Mouse (Mus musculus) telencephalon, adult 2 months (tissue): ENCODE measurements around the gene Sele.

ENCODE experiments used
- DNase-seq: peaks from one replicate; pipeline ENCODE4 v3.0.0-alpha.2; 2011; ENCODE audit warnings: low read depth, low spot score

Gene Sele

DNA sequence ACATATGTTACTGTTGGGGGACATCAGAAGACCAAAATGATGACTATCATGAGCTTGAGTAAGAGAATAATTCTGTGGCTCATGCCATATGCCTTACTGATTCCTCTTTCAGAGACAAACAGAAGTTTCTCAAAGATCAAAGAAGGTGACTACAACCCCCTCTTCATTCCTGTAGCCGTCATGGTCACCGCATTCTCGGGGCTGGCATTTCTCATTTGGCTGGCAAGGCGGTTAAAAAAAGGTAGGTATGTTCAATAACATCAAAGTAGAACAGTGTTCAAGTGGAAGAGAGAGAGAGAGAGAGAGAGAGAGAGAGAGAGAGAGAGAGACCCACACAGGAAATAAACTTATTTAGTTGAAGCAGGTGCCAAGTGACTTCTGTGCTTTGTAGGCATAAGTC lies 24.0 kb downstream of the Sele start:
- no peak for DNase-seq

DNA sequence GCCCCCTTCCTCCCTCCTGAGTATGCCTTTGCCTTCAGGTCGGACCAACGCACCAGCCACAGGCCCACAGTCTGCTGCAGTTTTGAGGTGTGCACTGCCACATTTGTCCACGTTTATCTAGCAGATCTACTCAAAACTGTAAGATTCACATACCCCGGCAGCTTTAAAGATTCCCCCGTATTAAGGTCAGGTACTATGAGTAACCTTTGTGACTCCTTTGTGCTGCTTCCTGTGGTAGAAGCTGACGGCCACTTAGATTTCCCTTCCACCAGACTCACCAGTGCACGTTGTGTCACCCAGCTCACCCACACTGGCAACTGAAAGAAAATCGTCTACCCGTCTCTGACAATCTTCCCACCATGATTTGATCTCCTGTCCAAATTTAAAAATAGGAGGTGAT lies 25.1 kb downstream of the Sele start:
- no peak for DNase-seq

DNA sequence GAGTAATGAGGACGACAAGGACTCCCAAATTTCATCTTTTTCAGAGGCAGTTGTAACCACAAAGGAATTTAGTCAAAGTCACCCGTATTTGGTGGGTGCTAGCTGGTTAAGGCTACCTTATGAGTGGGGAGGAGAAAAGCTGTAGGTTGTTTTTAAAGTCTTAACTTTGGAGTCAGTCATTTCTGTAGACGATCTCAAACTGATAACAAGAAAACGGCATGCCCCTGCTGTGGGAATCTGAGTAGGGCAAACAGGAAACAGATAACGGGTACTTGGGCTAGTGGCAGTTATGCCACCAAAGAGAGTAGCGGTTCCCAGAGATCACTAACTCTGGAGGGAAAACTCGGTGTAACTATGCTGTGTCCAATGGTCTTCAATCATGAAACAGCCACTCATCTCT lies 25.8 kb downstream of the Sele start:
- DNase-seq, result no peak

DNA sequence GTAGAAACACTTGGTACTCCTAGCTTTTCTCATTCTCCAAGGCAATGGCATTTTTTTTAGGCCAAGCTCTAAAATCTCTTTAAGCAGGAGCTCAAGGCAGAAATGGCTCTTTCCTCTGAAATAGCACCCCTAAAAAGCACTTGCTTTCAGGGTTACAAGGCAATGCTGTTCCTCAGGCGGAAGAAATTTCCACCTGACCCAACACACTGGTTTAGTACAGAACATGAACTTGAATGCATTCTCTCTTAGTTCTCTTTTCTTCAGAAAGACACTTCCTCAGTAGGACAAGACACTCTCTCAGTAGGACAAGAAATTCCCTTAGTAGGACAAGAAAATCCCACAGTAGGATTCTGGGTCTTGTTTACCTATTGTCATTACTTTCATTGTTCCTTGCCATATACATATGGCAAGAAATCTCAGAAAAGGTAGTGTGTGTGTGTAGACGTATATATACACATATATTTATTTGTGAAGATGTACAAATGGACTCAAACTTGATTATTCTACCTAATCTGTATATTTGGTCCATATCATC lies 26.6 kb downstream of the Sele start:
- DNase-seq, result no peak

DNA sequence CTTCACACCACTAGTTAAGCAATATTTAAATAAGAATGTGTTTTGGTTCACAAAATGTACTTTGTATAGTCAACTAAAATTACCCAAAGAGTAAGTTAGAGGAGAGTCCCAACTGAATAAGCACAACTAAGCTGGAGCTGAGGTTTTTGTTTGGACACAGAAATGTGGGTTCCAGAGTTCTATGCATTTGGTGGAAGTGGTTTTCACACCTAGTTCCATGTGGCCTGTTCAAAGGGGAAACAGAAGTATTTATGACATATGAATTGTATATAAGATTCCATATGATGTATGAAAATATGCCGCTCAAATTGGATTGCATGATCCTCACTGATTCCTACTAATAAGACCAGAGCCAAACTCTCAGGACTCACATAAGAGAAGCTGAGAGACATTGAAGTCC lies 27.4 kb downstream of the Sele start:
- DNase-seq, result no peak

DNA sequence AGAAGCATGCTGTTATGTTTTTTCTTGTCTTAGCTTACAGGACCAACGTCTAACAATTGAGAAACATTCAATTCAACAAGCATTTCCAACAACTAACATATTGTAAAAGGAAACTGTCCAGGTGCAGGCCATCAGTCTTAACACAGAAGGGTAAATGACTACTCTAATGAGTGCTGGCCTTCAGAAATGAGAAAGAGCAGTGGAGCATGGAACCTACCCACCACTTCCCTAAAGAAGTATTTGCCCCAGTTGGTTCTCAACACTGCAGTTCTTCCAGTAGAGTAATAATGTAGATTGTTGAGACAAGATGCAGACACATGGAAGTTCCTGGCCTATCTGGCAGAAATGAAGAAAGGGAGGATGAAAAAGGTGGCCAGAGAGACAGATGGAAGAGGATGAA lies 28.4 kb downstream of the Sele start:
- DNase-seq, result no peak

DNA sequence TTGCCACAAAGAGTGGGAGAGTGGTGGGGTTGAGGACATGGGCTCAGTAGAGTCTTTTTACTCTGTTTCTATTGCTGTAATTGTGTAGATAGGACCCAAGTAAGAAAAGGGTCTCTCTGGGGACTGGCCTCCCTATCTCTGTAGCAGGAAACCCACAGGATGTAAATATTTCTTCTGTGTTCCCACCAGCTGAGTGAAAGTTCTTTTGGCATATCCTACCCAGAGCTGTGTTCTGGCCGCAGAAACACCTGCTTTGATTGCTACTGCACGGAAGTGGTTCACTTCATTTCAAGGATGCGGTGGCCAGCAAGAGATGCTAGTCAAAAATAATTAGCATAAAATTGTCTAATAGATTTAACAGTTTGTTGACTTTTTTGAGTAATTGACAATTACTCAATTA lies 29.0 kb downstream of the Sele start:
- no peak for DNase-seq

DNA sequence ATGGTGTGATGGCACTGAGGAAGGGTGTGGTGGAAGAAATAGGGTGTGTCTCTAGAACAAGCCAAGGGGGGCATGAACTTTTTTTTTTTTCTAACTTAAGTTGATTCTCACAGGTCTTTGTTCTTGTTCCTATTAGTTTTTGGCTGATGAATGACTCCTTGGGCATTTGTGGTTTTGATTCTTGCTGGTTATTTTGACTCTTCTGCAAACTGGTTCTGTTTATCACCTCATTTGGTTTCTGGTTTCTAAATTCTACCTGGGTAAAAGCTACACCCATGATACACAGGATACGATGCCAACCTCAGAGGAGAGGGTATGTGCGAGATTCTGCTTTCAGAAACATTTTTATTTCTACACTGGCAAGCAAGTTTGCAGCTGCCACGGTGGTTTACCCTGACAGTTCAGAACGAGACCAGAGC lies 30.3 kb downstream of the Sele start:
- no peak for DNase-seq

DNA sequence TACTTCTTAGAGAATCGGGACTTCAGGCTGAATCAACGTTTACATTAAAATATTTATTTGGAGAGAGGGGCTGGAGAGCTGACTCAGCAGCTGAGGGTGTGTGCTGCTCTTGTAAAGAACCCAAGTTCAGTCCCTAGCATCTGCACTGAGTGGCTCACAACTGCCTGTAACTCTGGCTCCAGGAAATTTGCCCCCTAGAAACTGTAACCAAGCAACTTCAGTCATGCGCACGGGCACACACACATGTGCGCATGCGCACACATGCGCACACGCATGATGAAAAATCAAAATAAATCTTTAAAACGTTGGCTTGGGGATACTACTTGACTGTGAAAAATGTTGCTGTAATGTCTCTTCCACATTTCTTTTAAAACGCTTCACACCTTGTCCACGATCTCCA lies 31.1 kb downstream of the Sele start:
- no peak for DNase-seq

DNA sequence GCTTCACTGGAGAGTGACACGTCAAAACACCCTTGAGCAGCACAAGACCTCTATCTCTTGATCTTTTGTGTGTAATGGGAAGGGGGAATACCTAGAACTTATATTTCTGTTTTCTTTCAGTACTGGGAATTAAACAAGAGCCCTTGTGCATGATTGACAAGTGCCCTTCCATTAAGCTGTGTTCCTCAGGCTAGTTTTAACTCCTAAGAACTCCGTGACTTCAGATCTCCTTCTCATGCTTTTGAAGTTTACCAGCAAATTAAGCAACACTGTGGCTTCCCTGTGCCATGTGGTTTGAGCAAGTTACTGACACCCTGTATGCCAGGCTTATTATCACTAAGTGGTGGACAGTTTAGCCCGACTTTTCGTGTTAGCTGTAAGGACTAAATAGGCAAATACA lies 35.0 kb downstream of the Sele start:
- DNase-seq, result no peak

DNA sequence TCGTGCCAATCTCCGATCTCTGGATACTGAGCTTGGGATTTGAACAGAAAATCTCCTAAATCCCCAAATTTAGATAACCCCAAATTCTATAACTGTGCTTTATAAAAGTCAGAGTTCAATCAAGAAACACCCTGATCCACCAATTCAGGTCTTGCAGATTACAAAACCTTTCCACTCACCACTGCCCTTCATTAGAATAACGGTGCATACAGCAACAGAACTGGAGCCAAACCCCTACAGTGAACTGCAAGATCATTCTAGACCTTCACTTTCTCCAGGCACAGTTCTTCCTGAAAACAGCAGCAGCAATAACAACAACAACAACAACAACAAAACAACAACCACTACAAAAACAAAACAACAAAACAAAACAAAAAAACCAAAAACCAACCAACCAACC lies 38.8 kb downstream of the Sele start:
- no peak for DNase-seq

DNA sequence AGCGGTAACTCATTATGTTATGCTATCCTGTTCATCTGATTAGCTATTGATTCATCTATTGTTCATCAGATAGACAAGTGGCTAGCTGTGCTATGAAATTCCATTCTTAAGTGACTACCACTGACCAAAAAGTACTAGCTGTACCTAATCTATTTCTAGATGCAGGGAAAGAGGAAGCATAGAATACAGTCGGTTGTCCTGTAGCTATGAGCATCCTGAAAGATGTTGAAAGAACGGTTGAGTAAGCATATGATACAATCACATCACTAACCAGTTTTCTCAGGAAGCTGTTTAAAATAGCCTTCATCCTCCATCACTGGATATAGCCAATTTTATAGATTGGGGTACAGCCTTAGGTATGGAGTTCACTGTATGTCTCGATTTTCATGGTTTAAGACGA lies 39.8 kb downstream of the Sele start:
- no peak for DNase-seq

DNA sequence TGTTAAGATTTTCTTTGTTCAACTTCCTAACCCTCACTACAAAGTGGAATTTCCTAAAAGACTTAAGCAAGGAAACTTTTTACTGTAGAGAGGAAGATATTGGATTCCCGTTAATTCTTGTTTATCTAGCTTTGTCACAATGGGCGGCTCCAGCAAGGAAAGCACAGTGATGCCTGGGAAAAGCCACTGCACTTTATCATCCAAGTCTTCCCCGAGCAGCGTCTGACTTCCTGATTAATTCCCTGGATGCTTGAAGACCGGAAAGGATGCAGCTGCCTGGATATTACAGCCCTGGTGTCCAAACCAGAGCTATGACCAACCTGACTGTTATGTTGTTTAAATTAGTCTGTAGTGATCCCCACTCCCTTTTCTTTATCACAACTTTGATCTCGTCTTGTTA lies 48.7 kb downstream of the Sele start:
- DNase-seq, result no peak

DNA sequence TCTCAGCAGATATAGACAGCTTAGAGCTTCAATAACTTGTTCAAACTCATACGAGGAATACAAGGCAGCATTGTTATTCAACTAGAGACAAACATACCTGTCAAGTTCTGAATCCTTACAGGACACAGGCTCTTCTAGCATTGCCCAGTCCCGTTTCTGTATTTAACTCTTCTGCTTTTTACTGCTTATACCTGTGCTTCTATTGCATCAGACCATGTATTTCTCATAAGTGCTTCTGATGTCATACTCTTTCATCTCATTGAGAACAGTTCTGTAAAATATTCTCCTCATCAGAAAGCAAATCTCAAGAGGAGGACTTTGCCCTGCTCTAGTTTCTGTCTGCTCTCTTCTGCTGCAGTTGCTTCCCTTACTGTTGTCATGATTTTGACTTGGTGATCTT lies 49.9 kb downstream of the Sele start:
- DNase-seq, result no peak

DNA sequence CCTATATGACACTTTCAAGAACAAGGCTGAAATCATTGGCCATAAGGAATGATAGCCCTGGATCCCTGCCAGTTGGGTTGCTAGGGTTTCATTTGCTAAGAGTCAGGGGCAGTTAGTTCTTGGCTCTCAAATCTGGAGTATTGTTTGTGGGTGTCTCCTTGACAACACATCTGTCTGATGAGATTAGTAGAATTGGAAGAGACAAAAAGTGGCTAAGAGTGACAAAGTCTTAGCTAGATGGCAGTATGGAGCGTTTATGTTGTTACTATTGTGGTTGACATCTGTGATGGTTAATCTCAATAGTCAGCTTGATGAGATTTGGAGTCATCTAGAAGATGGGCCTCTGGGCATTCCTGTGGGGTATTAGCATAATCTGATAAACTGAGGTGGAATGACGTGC lies 50.3 kb downstream of the Sele start:
- no peak for DNase-seq
